ENCODE assay signal across 9 mouse cellular contexts in the genomic region with DNA sequence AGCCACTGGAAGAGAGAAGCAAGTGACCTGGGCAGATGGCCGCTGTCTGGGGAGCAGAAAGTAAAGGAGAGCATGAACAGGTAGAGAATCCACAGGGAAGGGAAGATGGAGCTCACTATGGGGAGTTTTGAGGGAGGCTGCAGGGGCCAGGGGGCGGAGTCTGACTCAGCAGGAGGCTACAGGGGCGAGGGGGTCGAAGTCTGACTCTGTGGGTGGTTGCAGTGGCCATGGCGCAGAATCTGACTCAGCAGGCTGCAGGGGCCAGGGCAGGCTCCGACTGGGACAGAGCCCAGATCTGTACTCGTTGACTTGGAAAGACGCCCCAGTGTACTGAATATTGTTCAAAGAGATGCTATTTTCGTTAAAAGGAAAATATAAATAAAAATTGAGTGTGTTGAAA. TPM values are rescaled to one million over a fixed set of nuclear protein-coding genes. Genes with fewer than 3 reads are reported as not detected.
DNase-seq lines count a peak whose midpoint lies in the region; ATAC-seq and TF ChIP-seq lines count a peak whose summit lies in the region.
"Had no signal": no experiment of that assay in that cellular context is flagged by ENCODE, and none has a peak within 500 bp of the region (broad histone marks: within the 10 kb centered on the region; RNA-seq: fewer than 3 reads in every experiment).

No protein-coding gene starts in this region.

- H3K4me3 ChIP-seq in lung, embryonic 14.5 days (ENCODE audit: low read depth, low read length): no peak overlapping the region
- H3K4me3 ChIP-seq in heart, embryonic 12.5 days: no peak overlapping the region
- no peak overlapping the region for H3K4me3 ChIP-seq in kidney, postnatal 0 days (replicated peaks; ENCODE audit: low read depth, low read length)

- peak; percentile 65; the same call in 1 of the 2 replicates for ATAC-seq in lung, embryonic 14.5 days (ENCODE audit: insufficient read depth)
- no peak for ATAC-seq in heart, embryonic 12.5 days (ENCODE audit: insufficient number of reproducible peaks, low FRiP score)
- peak; percentile 93 for ATAC-seq in kidney, postnatal 0 days (replicated peaks; ENCODE audit: low FRiP score, low read depth)

- no peak for TF ChIP-seq CTCF in lung, embryonic 14.5 days (IDR thresholded peaks at IDR 0.05; ENCODE audit: low read depth)
- TF ChIP-seq CTCF in kidney, postnatal 0 days (IDR thresholded peaks at IDR 0.05; ENCODE audit: low read depth): no peak

- peak; percentile 74 for DNase-seq in lung, embryonic 14.5 days
- no peak for DNase-seq in lung, postnatal 25 days (ENCODE audit: low spot score)
- DNase-seq in cerebellum, postnatal 10 days: peak; percentile 42 to 61
- peak; percentile 39 for DNase-seq in kidney, postnatal 0 days (ENCODE audit: low spot score)
- DNase-seq in retina, embryonic 14.5 days (ENCODE audit: low spot score): peak; percentile 41
- no peak for DNase-seq in spleen, postnatal 14 days (ENCODE audit: low spot score in 2 of 2)
- no peak for DNase-seq in right cerebral cortex, postnatal 25 days

- H3K9me3 ChIP-seq in lung, embryonic 14.5 days (ENCODE audit: low read depth, low read length): no peaks in the 10 kb centered on the region
- 0 out of 2 replicates have a peak, but pooled peaks cover 3% of the 10 kb centered on the region for H3K9me3 ChIP-seq in heart, embryonic 12.5 days (replicated peaks)
- H3K9me3 ChIP-seq in kidney, postnatal 0 days (replicated peaks; ENCODE audit: low read length): no peaks in the 10 kb centered on the region

- H3K27me3 ChIP-seq in lung, embryonic 14.5 days (ENCODE audit: insufficient read depth, low read length): no peaks in the 10 kb centered on the region
- H3K27me3 ChIP-seq in heart, embryonic 12.5 days (replicated peaks): peaks cover 8% of the 10 kb centered on the region; the same call in 1 of the 2 replicates
- H3K27me3 ChIP-seq in kidney, postnatal 0 days (ENCODE audit: insufficient read depth, low read length): no peaks in the 10 kb centered on the region

- H3K4me1 ChIP-seq in lung, embryonic 14.5 days (ENCODE audit: insufficient read depth): 0 out of 2 replicates have a peak, but pooled peaks cover 3% of the 10 kb centered on the region
- H3K4me1 ChIP-seq in heart, embryonic 12.5 days (replicated peaks): no peaks in the 10 kb centered on the region
- H3K4me1 ChIP-seq in kidney, postnatal 0 days (replicated peaks; ENCODE audit: insufficient read depth, low read length): no peaks in the 10 kb centered on the region

- peak overlapping the region; percentile 7; the same call in 1 of the 2 replicates for H3K4me2 ChIP-seq in lung, embryonic 14.5 days
- H3K4me2 ChIP-seq in heart, embryonic 12.5 days: peak overlapping the region; percentile 47
- H3K4me2 ChIP-seq in kidney, postnatal 0 days (ENCODE audit: low read length): peak overlapping the region; percentile 31; the same call in 1 of the 2 replicates

- no peak overlapping the region for H3K9ac ChIP-seq in lung, embryonic 14.5 days
- H3K9ac ChIP-seq in heart, embryonic 12.5 days: 0 out of 2 replicates have a peak overlapping the region, but pooled peaks have one; percentile 25
- 0 out of 2 replicates have a peak overlapping the region, but pooled peaks have one; percentile 27 for H3K9ac ChIP-seq in kidney, postnatal 0 days (ENCODE audit: low read depth, low read length)

- no peaks in the 10 kb centered on the region for H3K36me3 ChIP-seq in lung, embryonic 14.5 days (ENCODE audit: insufficient read depth)
- H3K36me3 ChIP-seq in heart, embryonic 12.5 days: no peaks in the 10 kb centered on the region
- no peaks in the 10 kb centered on the region for H3K36me3 ChIP-seq in kidney, postnatal 0 days (ENCODE audit: insufficient read depth, low read length)

- H3K27ac ChIP-seq in lung, embryonic 14.5 days (ENCODE audit: low read depth): no peak overlapping the region
- no peak overlapping the region for H3K27ac ChIP-seq in heart, embryonic 12.5 days (ENCODE audit: poor library complexity, severe bottlenecking)
- no peak overlapping the region for H3K27ac ChIP-seq in kidney, postnatal 0 days

- 23% methylated on average over 9 of the region's 9 CpGs for WGBS in lung, embryonic 14.5 days
- 21% methylated on average over 9 of the region's 9 CpGs for WGBS in heart, embryonic 12.5 days
- WGBS in kidney, postnatal 0 days: 23% methylated on average over 9 of the region's 9 CpGs

RNA-seq across cellular contexts. Expression of a gene that starts 8.9 kb away (rescaled TPM):
- polyA plus RNA-seq in lung, embryonic 14.5 days (2014; fragmentation: Nextera tagmentation; extraction: Ambion mirVana): 0.42 and 0.66 TPM in 2 replicates
- 0.06 TPM in 1 of 2 replicates, not detected in the other for polyA plus RNA-seq in heart, embryonic 12.5 days (2016; fragmentation: Nextera tagmentation; extraction: Ambion mirVana)
- polyA plus RNA-seq in kidney, postnatal 0 days (2015; fragmentation: Nextera tagmentation; extraction: Ambion mirVana): not detected in 2 replicates
- polyA plus RNA-seq: gonadal fat pad, adult 2 months had no signal

Comparison
In these comparisons a context has a peak if more than half of its experiments do, and no peak if none do; other contexts are left out.
1. DNase-seq: peak in lung, embryonic 14.5 days (single experiment), cerebellum, postnatal 10 days (2 of 2), kidney, postnatal 0 days (single experiment) and retina, embryonic 14.5 days (single experiment); none in lung, postnatal 25 days (single experiment), spleen, postnatal 14 days (0 of 2) and right cerebral cortex, postnatal 25 days (single experiment).
2. Peak in every context shown above with its lines, with median percentiles within 50 percentile points of each other: H3K4me2 ChIP-seq.